Mouse (Mus musculus) left cerebral cortex, adult 9 months (tissue): ENCODE data around the gene Psmb8.
A peak's percentile ranks its signal among the peaks of the same experiment; 100 is the strongest.

Experiments used
- DNase-seq, 2 experiments: peaks; one replicate each; pipeline ENCODE4 v3.0.0; 2022; ENCODE audit warnings: low spot score in 2 of 2

Gene Psmb8

GRCm38 (mm10) chr17:34193468-34193867 lies 4.1 kb upstream of the Psmb8 start:
- no peak for DNase-seq

GRCm38 (mm10) chr17:34194723-34195122 lies 2.8 kb upstream of the Psmb8 start:
- DNase-seq: no peak

GRCm38 (mm10) chr17:34196491-34196890 lies 1.0 kb upstream of the Psmb8 start:
- DNase-seq: no peak

- no peak for DNase-seq
Observed at GRCm38 (mm10) chr17:34197904-34198520, 491 bp downstream of the Psmb8 start.

GRCm38 (mm10) chr17:34198521-34198912 lies 996 bp downstream of the Psmb8 start:
- DNase-seq: no peak

GRCm38 (mm10) chr17:34199050-34199619 lies 1.6 kb downstream of the Psmb8 start:
- DNase-seq: no peak

GRCm38 (mm10) chr17:34200047-34200446 lies 2.5 kb downstream of the Psmb8 start:
- DNase-seq: no peak

- DNase-seq: no peak
Observed at GRCm38 (mm10) chr17:34200772-34201505, 3.4 kb downstream of the Psmb8 start.

GRCm38 (mm10) chr17:34201506-34202055 lies 4.1 kb downstream of the Psmb8 start:
- no peak for DNase-seq

GRCm38 (mm10) chr17:34202760-34203442 lies 5.4 kb downstream of the Psmb8 start:
- DNase-seq: no peak

- DNase-seq: no peak
Observed at GRCm38 (mm10) chr17:34203444-34203843, 5.9 kb downstream of the Psmb8 start, which contains the start of gene Tap2. Gene Tap2, plus strand, starts transcription at chr17:34203527.

- peak; percentile 37 to 89 for DNase-seq
Observed at GRCm38 (mm10) chr17:34204303-34205010, 6.9 kb downstream of the Psmb8 start.

GRCm38 (mm10) chr17:34205021-34205745 lies 7.7 kb downstream of the Psmb8 start:
- no peak for DNase-seq

GRCm38 (mm10) chr17:34205746-34206176 lies 8.2 kb downstream of the Psmb8 start:
- DNase-seq: no peak

GRCm38 (mm10) chr17:34206731-34207130 lies 9.2 kb downstream of the Psmb8 start:
- DNase-seq: no peak

GRCm38 (mm10) chr17:34207456-34207855 lies 9.9 kb downstream of the Psmb8 start:
- DNase-seq: no peak

- no peak for DNase-seq
Observed at GRCm38 (mm10) chr17:34207866-34208265, 10.3 kb downstream of the Psmb8 start.

GRCm38 (mm10) chr17:34208421-34208820 lies 10.9 kb downstream of the Psmb8 start:
- DNase-seq: no peak

GRCm38 (mm10) chr17:34209680-34210079 lies 12.2 kb downstream of the Psmb8 start:
- no peak for DNase-seq

- DNase-seq: no peak
Observed at GRCm38 (mm10) chr17:34210599-34210998, 13.1 kb downstream of the Psmb8 start.
